Mouse (Mus musculus): ENCODE results near the gene Got1. TPM values are rescaled to one million over a fixed set of nuclear protein-coding genes. Genes with fewer than 3 reads are reported as not detected.

Got1 gene
- total RNA-seq, 2 experiments from 2014 or later: 1,066 to 1,082 TPM

GRCm38 (mm10) chr19:43480512-43480911 lies 43.9 kb downstream of the Got1 start:
- DNase-seq: no peak

- no peak for DNase-seq
Measured at GRCm38 (mm10) chr19:43479431-43479830, 45.0 kb downstream of the Got1 start.

- peak; percentile 28 to 69 for DNase-seq
Measured at GRCm38 (mm10) chr19:43478891-43479290, 45.5 kb downstream of the Got1 start.

- DNase-seq: no peak
Measured at GRCm38 (mm10) chr19:43477436-43477835, 47.0 kb downstream of the Got1 start.

- no peak for DNase-seq
Measured at GRCm38 (mm10) chr19:43476063-43476462, 48.3 kb downstream of the Got1 start.

GRCm38 (mm10) chr19:43475642-43476041 lies 48.8 kb downstream of the Got1 start:
- peak; percentile 11 to 29 for DNase-seq

GRCm38 (mm10) chr19:43472781-43473180 lies 51.6 kb downstream of the Got1 start:
- DNase-seq: no peak

- DNase-seq: no peak
Measured at GRCm38 (mm10) chr19:43472331-43472730, 52.1 kb downstream of the Got1 start.

- DNase-seq: no peak
Measured at GRCm38 (mm10) chr19:43469333-43469732, 55.1 kb downstream of the Got1 start.

- DNase-seq: no peak
Measured at GRCm38 (mm10) chr19:43467927-43468685, 56.3 kb downstream of the Got1 start.

- DNase-seq: no peak
Measured at GRCm38 (mm10) chr19:43465601-43466255, 58.7 kb downstream of the Got1 start.

- DNase-seq: no peak
Measured at GRCm38 (mm10) chr19:43465076-43465475, 59.3 kb downstream of the Got1 start.

- DNase-seq: no peak
Measured at GRCm38 (mm10) chr19:43464294-43464687, 60.1 kb downstream of the Got1 start.

GRCm38 (mm10) chr19:43463546-43464293 lies 60.7 kb downstream of the Got1 start:
- DNase-seq: no peak

GRCm38 (mm10) chr19:43462141-43462540 lies 62.3 kb downstream of the Got1 start:
- DNase-seq: no peak

GRCm38 (mm10) chr19:43460481-43460880 lies 63.9 kb downstream of the Got1 start:
- DNase-seq: no peak

- no peak for DNase-seq
Measured at GRCm38 (mm10) chr19:43459948-43460347, 64.5 kb downstream of the Got1 start.

GRCm38 (mm10) chr19:43453025-43453424 lies 71.4 kb downstream of the Got1 start:
- DNase-seq: no peak

GRCm38 (mm10) chr19:43452176-43452575 lies 72.2 kb downstream of the Got1 start:
- no peak for DNase-seq

GRCm38 (mm10) chr19:43451563-43451962 lies 72.8 kb downstream of the Got1 start:
- no peak for DNase-seq

Measured in heart, adult 18-20 months (tissue).